Mouse (Mus musculus): ENCODE data around the gene Adcy9. TPM values are rescaled to one million over a fixed set of nuclear protein-coding genes. Genes with fewer than 3 reads are reported as not detected.

Gene Adcy9
- total and polyA plus RNA-seq, 3 experiments: 1.1 to 3.1 (median 1.2) TPM

- no peak for TF ChIP-seq BHLHE40 (IDR thresholded peaks at IDR 0.05; ENCODE audit: low read depth, low read length)
- TF ChIP-seq USF2 (conservative IDR thresholded peaks at IDR 0.05; ENCODE audit: low read depth, low read length): no peak
- no peak for TF ChIP-seq POLR2A (IDR thresholded peaks at IDR 0.05; ENCODE audit: low read depth, low read length)
- no peak for TF ChIP-seq NELFE (IDR thresholded peaks at IDR 0.05; ENCODE audit: low read depth, low read length)
- no peak for TF ChIP-seq RCOR1 (conservative IDR thresholded peaks at IDR 0.05; ENCODE audit: low read depth, low read length)
- TF ChIP-seq JUN (IDR thresholded peaks at IDR 0.05; ENCODE audit: insufficient read depth, low read depth, low read length): no peak
- TF ChIP-seq IRF4 (IDR thresholded peaks at IDR 0.05; ENCODE audit: low read depth, low read length): no peak
- TF ChIP-seq SMC3 (IDR thresholded peaks at IDR 0.05; ENCODE audit: low read depth, low read length): no peak
- TF ChIP-seq HCFC1 (IDR thresholded peaks at IDR 0.05; ENCODE audit: low read depth, low read length): no peak
- no peak for TF ChIP-seq UBTF (IDR thresholded peaks at IDR 0.05; ENCODE audit: low read depth, low read length)
- no peak for TF ChIP-seq ZNF384 (IDR thresholded peaks at IDR 0.05; ENCODE audit: low read depth, low read length)
- TF ChIP-seq SIN3A (IDR thresholded peaks at IDR 0.05; ENCODE audit: low read length): no peak
- TF ChIP-seq JUND (conservative IDR thresholded peaks at IDR 0.05; ENCODE audit: low read depth, low read length): no peak
- TF ChIP-seq TBP (conservative IDR thresholded peaks at IDR 0.05; ENCODE audit: low read depth, low read length): no peak
- no peak for TF ChIP-seq TCF12 (IDR thresholded peaks at IDR 0.05; ENCODE audit: low read depth, low read length)
- Histone ChIP-seq H3K4me1 (ENCODE audit: control insufficient read depth in 1 of 2, insufficient read depth in 2 of 2) (peaks cover 2 to 20% of the 10 kb centered on the region in 2 experiments; a peak in 2 of 4 replicates), H3K9ac (ENCODE audit: insufficient read depth, low read depth) (no peak overlapping the region), H3K27ac (ENCODE audit: insufficient read depth, low read depth) (no peak overlapping the region), H3K36me3 (replicated peaks in 1 of 2; ENCODE audit: control insufficient read depth in 1 of 2, insufficient read depth in 1 of 2, low read length in 1 of 2) (peaks cover 0 to 4% of the 10 kb centered on the region in 2 experiments), H3K27me3 (replicated peaks) (no peaks in the 10 kb centered on the region), H3K9me3 (replicated peaks; ENCODE audit: low read length) (peaks cover 13% of the 10 kb centered on the region), H3K4me2 (ENCODE audit: insufficient read depth, low read depth, poor library complexity, severe bottlenecking) (no peak overlapping the region), H3K4me3 (replicated peaks in 1 of 3; ENCODE audit: low read depth in 2 of 3, low read length in 2 of 3, poor library complexity in 1 of 3) (no peak overlapping the region), H3K79me2 (replicated peaks; ENCODE audit: control insufficient read depth, extremely low read depth, insufficient read depth, poor library complexity, severe bottlenecking) (no peaks in the 10 kb centered on the region)
- DNase-seq (ENCODE audit: extremely low read depth): no peak
- in situ Hi-C loops (cut with MboI; ENCODE audit: low pct_ligation_motif_present, low pct_unique_long_range_greater_than_20kb, low sequenced_read_pairs) (no loop called here), dilution Hi-C loops (cut with MboI; ENCODE audit: extremely low pct_ligation_motif_present, extremely low pct_unique_long_range_greater_than_20kb, low sequenced_read_pairs) (no loop called here)
These were observed 3.3 kb upstream of the Adcy9 start for GRCm38 (mm10) chr16:4423613-4424012.

- DNase-seq (ENCODE audit: extremely low read depth): no peak
- peaks cover 2 to 20% of the 10 kb centered on the region in 2 experiments; a peak in 2 of 4 replicates for H3K4me1 ChIP-seq (ENCODE audit: control insufficient read depth in 1 of 2, insufficient read depth in 2 of 2)
- TF ChIP-seq CHD1 (IDR thresholded peaks at IDR 0.05; ENCODE audit: low read depth, low read length): no peak
- no peak for TF ChIP-seq JUND (conservative IDR thresholded peaks at IDR 0.05; ENCODE audit: low read depth, low read length)
- TF ChIP-seq HCFC1 (IDR thresholded peaks at IDR 0.05; ENCODE audit: low read depth, low read length): no peak
- TF ChIP-seq IRF4 (IDR thresholded peaks at IDR 0.05; ENCODE audit: low read depth, low read length): no peak
- no peak for TF ChIP-seq MAFK (IDR thresholded peaks at IDR 0.05; ENCODE audit: insufficient replicate concordance, low read length)
- no peak for TF ChIP-seq BHLHE40 (IDR thresholded peaks at IDR 0.05; ENCODE audit: low read depth, low read length)
- no peak for TF ChIP-seq CHD2 (IDR thresholded peaks at IDR 0.05; ENCODE audit: low read length)
- TF ChIP-seq NRF1 (IDR thresholded peaks at IDR 0.05; ENCODE audit: low read depth, low read length): no peak
- H3K79me2 ChIP-seq (replicated peaks; ENCODE audit: control insufficient read depth, extremely low read depth, insufficient read depth, poor library complexity, severe bottlenecking): no peaks in the 10 kb centered on the region
- no peak overlapping the region for H3K4me2 ChIP-seq (ENCODE audit: insufficient read depth, low read depth, poor library complexity, severe bottlenecking)
- H3K27ac ChIP-seq (ENCODE audit: insufficient read depth, low read depth): no peak overlapping the region
- no peaks in the 10 kb centered on the region for H3K27me3 ChIP-seq (replicated peaks)
- H3K9ac ChIP-seq (ENCODE audit: insufficient read depth, low read depth): no peak overlapping the region
- dilution Hi-C loops (cut with MboI; ENCODE audit: extremely low pct_ligation_motif_present, extremely low pct_unique_long_range_greater_than_20kb, low sequenced_read_pairs): no loop called here
- H3K36me3 ChIP-seq (replicated peaks in 1 of 2; ENCODE audit: control insufficient read depth in 1 of 2, insufficient read depth in 1 of 2, low read length in 1 of 2): peaks cover 0 to 4% of the 10 kb centered on the region in 2 experiments
- no peak overlapping the region for H3K4me3 ChIP-seq (replicated peaks in 1 of 3; ENCODE audit: low read depth in 2 of 3, low read length in 2 of 3, poor library complexity in 1 of 3)
- in situ Hi-C loops (cut with MboI; ENCODE audit: low pct_ligation_motif_present, low pct_unique_long_range_greater_than_20kb, low sequenced_read_pairs): no loop called here
- peaks cover 13% of the 10 kb centered on the region for H3K9me3 ChIP-seq (replicated peaks; ENCODE audit: low read length)
These were observed 2.7 kb upstream of the Adcy9 start for GRCm38 (mm10) chr16:4422991-4423390.
